Mouse (Mus musculus) C2C12 (cell line): Measurements from ENCODE around the gene Tln1.

ENCODE experiments used
- CEBPB ChIP-seq: IDR thresholded peaks from one replicate; pipeline ENCODE4 v1.6.1; 2011; ENCODE audit warnings: low read depth, mild to moderate bottlenecking, control low read depth, moderate library complexity
- CTCF ChIP-seq: IDR thresholded peaks from one replicate; pipeline ENCODE4 v1.5.1; 2011; ENCODE audit not compliant: control insufficient read depth, insufficient read depth, insufficient read length
- FOSL1 ChIP-seq: IDR thresholded peaks from one replicate; pipeline ENCODE4 v1.8.0; 2011; ENCODE audit warnings: mild to moderate bottlenecking, low read length; ENCODE audit not compliant: poor library complexity, insufficient read depth, severe bottlenecking
- MAX ChIP-seq: IDR thresholded peaks from one replicate; pipeline ENCODE4 v1.6.1; 2011; ENCODE audit warnings: mild to moderate bottlenecking, control low read depth
- MYOG ChIP-seq: IDR thresholded peaks from one replicate; pipeline ENCODE4 v1.6.1; 2011; ENCODE audit not compliant: control insufficient read depth, insufficient read length; ENCODE audit errors: extremely low read depth
- USF1 ChIP-seq: IDR thresholded peaks from one replicate; pipeline ENCODE4 v1.6.1; 2011; ENCODE audit warnings: low read depth, mild to moderate bottlenecking, control low read depth, moderate library complexity

DNA sequence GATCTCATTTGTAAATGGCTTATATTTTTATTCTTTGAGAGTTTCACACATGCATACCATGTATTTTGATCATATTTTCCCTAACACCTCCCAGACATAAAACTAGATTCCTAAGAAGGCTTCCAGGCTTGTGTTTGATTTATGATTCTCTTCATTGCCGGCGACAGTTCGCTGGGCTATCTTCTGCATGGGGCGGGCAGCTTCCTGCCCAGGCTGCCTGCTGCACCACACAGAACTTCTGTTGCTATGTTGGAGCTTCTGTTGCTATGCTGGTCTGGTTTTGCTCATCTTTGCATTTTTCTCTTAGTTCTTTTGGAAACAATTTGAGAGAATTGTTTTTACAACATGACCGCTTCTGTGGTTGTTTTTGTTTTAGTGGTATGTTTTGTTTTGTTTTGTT, 29.1 kb upstream of the Tln1 start:
- TF ChIP-seq CTCF (no peak), MAX (no peak), CEBPB (no peak), FOSL1 (no peak), MYOG (no peak), USF1 (no peak)
